Mouse (Mus musculus) limb, embryonic 13.5 days (tissue): ENCODE data around the gene Dab1. TPM values are rescaled to one million over a fixed set of nuclear protein-coding genes. Genes with fewer than 3 reads are reported as not detected.
A peak's percentile ranks its signal among the peaks of the same experiment; 100 is the strongest.

Source experiments
- ATAC-seq: fragments of 200-750 bp; cut with Nextera tagmentation; 2 replicates; pipeline ENCODE4 v1.8.0; 2017; ENCODE audit warnings: low read depth, moderate number of reproducible peaks, moderate TSS enrichment; ENCODE audit not compliant: low FRiP score
- H3K27ac ChIP-seq: fragments of 300-500 bp; sonication (generic); 2 replicates; pipeline ENCODE4 v1.5.1; 2015; ENCODE audit warnings: inconsistent platforms, mild to moderate bottlenecking, moderate library complexity
- H3K27me3 ChIP-seq: fragments of 300-500 bp; sonication (generic); 2 replicates; pipeline ENCODE4 v1.6.1; 2015; ENCODE audit warnings: mild to moderate bottlenecking, inconsistent platforms
- H3K36me3 ChIP-seq: fragments of 300-500 bp; sonication (generic); 2 replicates; pipeline ENCODE4 v1.6.1; 2015; ENCODE audit warnings: inconsistent platforms, mild to moderate bottlenecking, moderate library complexity
- H3K4me1 ChIP-seq: fragments of 300-500 bp; sonication (generic); 2 replicates; pipeline ENCODE4 v1.6.1; 2015; ENCODE audit warnings: inconsistent platforms
- H3K4me2 ChIP-seq: fragments of 300-500 bp; sonication (generic); replicated peaks from 2 replicates; pipeline ENCODE4 v1.6.1; 2015; ENCODE audit warnings: inconsistent platforms, mild to moderate bottlenecking, moderate library complexity
- H3K4me3 ChIP-seq: fragments of 300-500 bp; sonication (generic); 2 replicates; pipeline ENCODE4 v1.5.1; 2015; ENCODE audit warnings: moderate library complexity, mild to moderate bottlenecking, inconsistent platforms
- H3K9ac ChIP-seq: fragments of 300-500 bp; sonication (generic); 2 replicates; pipeline ENCODE4 v1.6.1; 2015; ENCODE audit warnings: mild to moderate bottlenecking, inconsistent platforms
- H3K9me3 ChIP-seq: fragments of 300-500 bp; sonication (generic); 2 replicates; pipeline ENCODE4 v1.6.1; 2016; ENCODE audit warnings: inconsistent platforms
- WGBS: fragments of 180-500 bp; shearing (Covaris S2); methylation state at CpG from one replicate; pipeline ENCODE4 v1.1.7; 2015; 5-methylcytosine and 5-hydroxymethylcytosine counted together
- polyA plus RNA-seq: library from polyadenylated mRNA; unstranded; fragments of >200 nt; fragmentation: Nextera tagmentation; extraction: Ambion mirVana; gene quantifications from 2 replicates; pipeline ENCODE4 v1.2.1, GENCODE M21; 2015

Dab1 gene
- polyA plus RNA-seq, 1 experiment from 2014 or later = 24.7 TPM

- no peak overlapping the region for H3K4me2 ChIP-seq
- H3K9ac ChIP-seq = no peak overlapping the region
- no peak for ATAC-seq
- no peaks in the 10 kb centered on the region for H3K9me3 ChIP-seq
- H3K36me3 ChIP-seq = no peaks in the 10 kb centered on the region
- no peak overlapping the region for H3K27ac ChIP-seq
- no peaks in the 10 kb centered on the region for H3K27me3 ChIP-seq
- H3K4me1 ChIP-seq = no peaks in the 10 kb centered on the region
- WGBS = 61% methylated on average over 4 of the region's 4 CpGs
- H3K4me3 ChIP-seq = no peak overlapping the region
Observed at GRCm38 (mm10) chr4:103775712-103776111, 156.6 kb downstream of the Dab1 start.

- WGBS = 75% methylated on average over 4 of the region's 4 CpGs
- H3K9ac ChIP-seq = no peak overlapping the region
- H3K4me3 ChIP-seq = no peak overlapping the region
- no peaks in the 10 kb centered on the region for H3K9me3 ChIP-seq
- no peaks in the 10 kb centered on the region for H3K36me3 ChIP-seq
- H3K4me1 ChIP-seq = no peaks in the 10 kb centered on the region
- H3K27me3 ChIP-seq = no peaks in the 10 kb centered on the region
- no peak overlapping the region for H3K27ac ChIP-seq
- H3K4me2 ChIP-seq = no peak overlapping the region
- no peak for ATAC-seq
Observed at GRCm38 (mm10) chr4:103781398-103781797, 162.2 kb downstream of the Dab1 start.

- Histone ChIP-seq H3K9me3 (no peaks in the 10 kb centered on the region), H3K9ac (no peak overlapping the region), H3K36me3 (no peaks in the 10 kb centered on the region), H3K4me1 (no peaks in the 10 kb centered on the region), H3K27ac (no peak overlapping the region), H3K4me2 (no peak overlapping the region), H3K4me3 (no peak overlapping the region), H3K27me3 (no peaks in the 10 kb centered on the region)
- no peak for ATAC-seq
- 83% methylated on average over 7 of the region's 7 CpGs for WGBS
Observed at GRCm38 (mm10) chr4:103783561-103784247, 164.5 kb downstream of the Dab1 start.

- no peaks in the 10 kb centered on the region for H3K9me3 ChIP-seq
- WGBS = 67% methylated on average over 8 of the region's 8 CpGs
- H3K27me3 ChIP-seq = no peaks in the 10 kb centered on the region
- ATAC-seq = no peak; the same call in 1 of the 2 replicates
- no peak overlapping the region for H3K4me3 ChIP-seq
- no peak overlapping the region for H3K9ac ChIP-seq
- H3K36me3 ChIP-seq = no peaks in the 10 kb centered on the region
- H3K4me1 ChIP-seq = 0 out of 2 replicates have a peak, but pooled peaks cover 6% of the 10 kb centered on the region
- no peak overlapping the region for H3K27ac ChIP-seq
- H3K4me2 ChIP-seq = no peak overlapping the region
Observed at GRCm38 (mm10) chr4:103793589-103794312, 174.6 kb downstream of the Dab1 start.

GRCm38 (mm10) chr4:103796416-103796815 lies 177.3 kb downstream of the Dab1 start:
- WGBS = 76% methylated on average over 6 of the region's 6 CpGs
- Histone ChIP-seq H3K9me3 (no peaks in the 10 kb centered on the region), H3K4me2 (no peak overlapping the region), H3K27me3 (no peaks in the 10 kb centered on the region), H3K4me1 (0 out of 2 replicates have a peak, but pooled peaks cover 6% of the 10 kb centered on the region), H3K9ac (no peak overlapping the region), H3K4me3 (no peak overlapping the region), H3K36me3 (no peaks in the 10 kb centered on the region), H3K27ac (no peak overlapping the region)
- no peak for ATAC-seq

GRCm38 (mm10) chr4:103802439-103802838 lies 183.3 kb downstream of the Dab1 start:
- Histone ChIP-seq H3K9me3 (no peaks in the 10 kb centered on the region), H3K36me3 (no peaks in the 10 kb centered on the region), H3K4me1 (no peaks in the 10 kb centered on the region), H3K27me3 (no peaks in the 10 kb centered on the region), H3K4me3 (no peak overlapping the region), H3K4me2 (no peak overlapping the region), H3K27ac (no peak overlapping the region), H3K9ac (no peak overlapping the region)
- WGBS = 77% methylated on average over 4 of the region's 4 CpGs
- 0 out of 2 replicates have a peak, but pooled peaks have one; percentile 19 for ATAC-seq

- H3K4me3 ChIP-seq = no peak overlapping the region
- no peak for ATAC-seq
- no peaks in the 10 kb centered on the region for H3K36me3 ChIP-seq
- WGBS = 38% methylated on average over 1 of the region's 1 CpGs
- no peaks in the 10 kb centered on the region for H3K27me3 ChIP-seq
- no peak overlapping the region for H3K9ac ChIP-seq
- no peak overlapping the region for H3K4me2 ChIP-seq
- no peaks in the 10 kb centered on the region for H3K9me3 ChIP-seq
- H3K4me1 ChIP-seq = no peaks in the 10 kb centered on the region
- no peak overlapping the region for H3K27ac ChIP-seq
Observed at GRCm38 (mm10) chr4:103804461-103804860, 185.3 kb downstream of the Dab1 start.

GRCm38 (mm10) chr4:103822669-103823068 lies 203.5 kb downstream of the Dab1 start:
- no peak for ATAC-seq
- Histone ChIP-seq H3K4me1 (no peaks in the 10 kb centered on the region), H3K9me3 (no peaks in the 10 kb centered on the region), H3K27ac (no peak overlapping the region), H3K36me3 (no peaks in the 10 kb centered on the region), H3K4me3 (no peak overlapping the region), H3K4me2 (no peak overlapping the region), H3K9ac (no peak overlapping the region), H3K27me3 (no peaks in the 10 kb centered on the region)
- WGBS = 84% methylated on average over 4 of the region's 4 CpGs

- WGBS = 41% methylated on average over 5 of the region's 5 CpGs
Observed at GRCm38 (mm10) chr4:103838377-103838776, 219.2 kb downstream of the Dab1 start.

GRCm38 (mm10) chr4:103839541-103839940 lies 220.4 kb downstream of the Dab1 start:
- no peak overlapping the region for H3K4me3 ChIP-seq
- H3K36me3 ChIP-seq = no peaks in the 10 kb centered on the region
- no peak overlapping the region for H3K27ac ChIP-seq
- H3K9ac ChIP-seq = no peak overlapping the region
- WGBS = 86% methylated on average over 2 of the region's 2 CpGs
- H3K9me3 ChIP-seq = no peaks in the 10 kb centered on the region
- ATAC-seq = no peak
- no peaks in the 10 kb centered on the region for H3K4me1 ChIP-seq
- H3K4me2 ChIP-seq = no peak overlapping the region
- H3K27me3 ChIP-seq = no peaks in the 10 kb centered on the region

More at GRCm38 (mm10) chr4:103838377-103838776, 219.2 kb downstream of the Dab1 start:
- Histone ChIP-seq H3K9me3 (no peaks in the 10 kb centered on the region), H3K36me3 (no peaks in the 10 kb centered on the region), H3K4me3 (no peak overlapping the region), H3K27me3 (no peaks in the 10 kb centered on the region), H3K4me1 (no peaks in the 10 kb centered on the region), H3K9ac (no peak overlapping the region), H3K27ac (no peak overlapping the region), H3K4me2 (no peak overlapping the region)
- no peak for ATAC-seq

- Histone ChIP-seq H3K27me3 (no peaks in the 10 kb centered on the region), H3K9me3 (no peaks in the 10 kb centered on the region), H3K9ac (no peak overlapping the region), H3K27ac (no peak overlapping the region), H3K36me3 (no peaks in the 10 kb centered on the region), H3K4me2 (no peak overlapping the region), H3K4me1 (no peaks in the 10 kb centered on the region), H3K4me3 (no peak overlapping the region)
- WGBS = 62% methylated on average over 7 of the region's 7 CpGs
- no peak for ATAC-seq
Observed at GRCm38 (mm10) chr4:103841126-103841525, 222.0 kb downstream of the Dab1 start.

- Histone ChIP-seq H3K9me3 (no peaks in the 10 kb centered on the region), H3K27me3 (no peaks in the 10 kb centered on the region), H3K4me3 (no peak overlapping the region), H3K4me2 (no peak overlapping the region), H3K27ac (no peak overlapping the region), H3K4me1 (no peaks in the 10 kb centered on the region), H3K36me3 (no peaks in the 10 kb centered on the region), H3K9ac (no peak overlapping the region)
- 72% methylated on average over 7 of the region's 7 CpGs for WGBS
- no peak for ATAC-seq
Observed at GRCm38 (mm10) chr4:103844635-103845034, 225.5 kb downstream of the Dab1 start.
